Mouse (Mus musculus): ENCODE measurements around the gene Immp2l. TPM values are rescaled to one million over a fixed set of nuclear protein-coding genes. Genes with fewer than 3 reads are reported as not detected.
A peak's percentile ranks its signal among the peaks of the same experiment; 100 is the strongest.

Immp2l gene
- polyA plus RNA-seq (2014; fragmentation: Nextera tagmentation; extraction: Ambion mirVana): 7.4 and 8.6 TPM in 2 replicates

- peak within 1 kb of the TSS; percentile 79 for H3K4me2 ChIP-seq (replicated peaks)
- peak within 1 kb of the TSS; percentile 72 for H3K4me3 ChIP-seq (replicated peaks; ENCODE audit: low read length)
- H3K9me3 ChIP-seq (ENCODE audit: control insufficient read depth, low read length): no peaks in the 10 kb centered on the region
- peak; percentile 90 for DNase-seq (ENCODE audit: low spot score)
- WGBS: 3% methylated on average over 67 of the region's 68 CpGs
- H3K27me3 ChIP-seq (ENCODE audit: control insufficient read depth, insufficient read depth, low read length): no peaks in the 10 kb centered on the region
- H3K27ac ChIP-seq: peak within 1 kb of the TSS; percentile 72; the same call in 1 of the 2 replicates
- ATAC-seq (ENCODE audit: low FRiP score): peak; percentile 97
- H3K36me3 ChIP-seq (replicated peaks; ENCODE audit: control insufficient read depth, insufficient read depth): no peaks in the 10 kb centered on the region
- H3K4me1 ChIP-seq (replicated peaks; ENCODE audit: control insufficient read depth, insufficient read depth, low read length): peaks cover 6% of the 10 kb centered on the region
- peak within 1 kb of the TSS; percentile 89 for H3K9ac ChIP-seq
Measured at GRCm38 (mm10) chr12:41023511-41024421, at the start of gene Immp2l. Gene Immp2l, plus strand, starts transcription at chr12:41024090.

DNA sequence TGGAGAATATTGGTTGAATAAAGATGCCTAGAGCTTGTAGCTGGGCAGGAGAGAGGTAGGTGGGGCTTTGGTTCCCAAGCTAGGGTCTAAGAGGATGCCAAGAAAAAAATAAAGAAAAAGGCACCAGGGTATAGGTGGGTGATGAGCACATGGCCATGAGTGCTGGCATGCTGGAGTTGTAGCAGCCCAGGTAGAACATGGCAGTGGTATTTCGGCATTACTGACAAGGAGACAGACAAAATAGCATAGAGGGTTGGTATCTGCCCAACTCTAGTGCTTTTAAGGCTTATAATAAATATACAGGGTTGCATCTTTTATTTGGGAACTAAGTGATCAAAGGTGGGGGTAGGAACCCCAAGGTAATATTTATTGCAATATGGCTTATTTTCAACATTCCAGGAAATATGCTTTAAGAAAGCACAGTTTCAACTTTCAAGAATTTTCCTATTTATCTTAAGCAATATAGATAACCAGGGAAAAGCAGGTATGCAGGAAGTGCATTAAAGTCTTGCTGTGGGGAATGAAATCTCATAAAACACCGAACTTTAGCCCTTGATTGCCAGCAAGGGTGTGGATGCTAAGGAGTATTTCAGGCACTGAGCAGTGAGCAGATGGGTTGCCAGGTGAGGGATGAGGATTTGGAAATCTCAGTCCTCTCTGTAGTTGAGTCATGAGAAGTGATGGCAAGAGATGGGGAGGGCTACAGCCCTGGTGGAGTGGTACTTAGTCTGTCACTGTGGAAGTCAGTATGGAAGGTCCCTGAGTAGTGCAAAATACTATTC, 45.0 kb upstream of the Immp2l start:
- no peak overlapping the region for H3K4me3 ChIP-seq (replicated peaks; ENCODE audit: low read length)
- no peaks in the 10 kb centered on the region for H3K27me3 ChIP-seq (ENCODE audit: control insufficient read depth, insufficient read depth, low read length)
- no peaks in the 10 kb centered on the region for H3K9me3 ChIP-seq (ENCODE audit: control insufficient read depth, low read length)
- no peak overlapping the region for H3K4me2 ChIP-seq (replicated peaks)
- DNase-seq (ENCODE audit: low spot score) (no peak), ATAC-seq (ENCODE audit: low FRiP score) (no peak)
- no peak overlapping the region for H3K27ac ChIP-seq
- no peaks in the 10 kb centered on the region for H3K36me3 ChIP-seq (replicated peaks; ENCODE audit: control insufficient read depth, insufficient read depth)
- H3K4me1 ChIP-seq (replicated peaks; ENCODE audit: control insufficient read depth, insufficient read depth, low read length): 0 out of 2 replicates have a peak, but pooled peaks cover 3% of the 10 kb centered on the region
- H3K9ac ChIP-seq: no peak overlapping the region
- 88% methylated on average over 2 of the region's 2 CpGs for WGBS

DNA sequence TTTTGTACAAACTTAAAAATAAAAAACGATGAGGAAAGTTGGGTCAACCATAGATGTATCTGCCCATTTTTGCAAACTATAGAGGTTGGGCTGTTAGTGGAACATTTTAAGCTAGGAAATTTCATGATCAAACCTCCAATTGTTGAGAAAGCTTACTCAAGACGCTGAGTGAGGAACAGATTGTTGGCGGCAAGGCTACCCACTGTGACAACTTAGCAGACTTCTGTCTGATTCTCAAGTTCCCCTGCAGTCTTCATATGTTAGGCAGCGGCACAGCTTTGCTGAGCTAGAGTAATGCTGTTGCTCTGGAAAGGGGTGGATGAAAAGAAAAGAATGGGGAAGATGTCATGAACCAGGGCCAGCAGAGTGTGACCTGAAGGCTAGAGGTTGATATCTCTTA, 44.2 kb upstream of the Immp2l start:
- DNase-seq (ENCODE audit: low spot score) (no peak), ATAC-seq (ENCODE audit: low FRiP score) (no peak)
- Histone ChIP-seq H3K27ac (no peak overlapping the region), H3K36me3 (replicated peaks; ENCODE audit: control insufficient read depth, insufficient read depth) (no peaks in the 10 kb centered on the region), H3K4me1 (replicated peaks; ENCODE audit: control insufficient read depth, insufficient read depth, low read length) (0 out of 2 replicates have a peak, but pooled peaks cover 3% of the 10 kb centered on the region), H3K9me3 (ENCODE audit: control insufficient read depth, low read length) (no peaks in the 10 kb centered on the region), H3K4me2 (replicated peaks) (no peak overlapping the region), H3K9ac (no peak overlapping the region), H3K4me3 (replicated peaks; ENCODE audit: low read length) (no peak overlapping the region), H3K27me3 (ENCODE audit: control insufficient read depth, insufficient read depth, low read length) (no peaks in the 10 kb centered on the region)
- WGBS: 66% methylated on average over 4 of the region's 4 CpGs

GRCm38 (mm10) chr12:40980160-40980559, 43.7 kb upstream of the Immp2l start:
- Histone ChIP-seq H3K36me3 (replicated peaks; ENCODE audit: control insufficient read depth, insufficient read depth) (no peaks in the 10 kb centered on the region), H3K9me3 (ENCODE audit: control insufficient read depth, low read length) (no peaks in the 10 kb centered on the region), H3K4me1 (replicated peaks; ENCODE audit: control insufficient read depth, insufficient read depth, low read length) (0 out of 2 replicates have a peak, but pooled peaks cover 3% of the 10 kb centered on the region), H3K9ac (no peak overlapping the region), H3K27ac (no peak overlapping the region), H3K27me3 (ENCODE audit: control insufficient read depth, insufficient read depth, low read length) (no peaks in the 10 kb centered on the region), H3K4me3 (replicated peaks; ENCODE audit: low read length) (no peak overlapping the region), H3K4me2 (replicated peaks) (no peak overlapping the region)
- 81% methylated on average over 3 of the region's 3 CpGs for WGBS
- no peak for DNase-seq (ENCODE audit: low spot score)
- no peak for ATAC-seq (ENCODE audit: low FRiP score)

DNA sequence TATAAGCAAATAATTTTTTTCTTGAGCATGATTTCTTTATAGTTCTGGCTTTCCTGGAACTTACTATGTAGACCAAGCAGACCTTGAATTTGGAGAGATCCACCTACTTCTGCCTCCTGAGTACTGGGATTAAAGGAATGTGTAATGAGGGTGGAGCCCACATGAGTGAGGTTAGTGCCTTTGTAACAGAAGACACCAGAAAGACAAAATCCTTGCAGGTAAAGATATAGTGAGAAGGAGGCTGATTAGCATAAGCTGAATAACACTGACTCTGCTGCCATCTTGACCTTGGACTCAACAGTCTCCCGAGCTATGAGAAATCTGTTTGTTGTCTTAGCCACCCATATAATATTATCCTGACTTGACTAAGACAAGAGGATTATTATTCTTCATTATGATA, 40.9 kb upstream of the Immp2l start:
- ATAC-seq (ENCODE audit: low FRiP score): no peak

DNA sequence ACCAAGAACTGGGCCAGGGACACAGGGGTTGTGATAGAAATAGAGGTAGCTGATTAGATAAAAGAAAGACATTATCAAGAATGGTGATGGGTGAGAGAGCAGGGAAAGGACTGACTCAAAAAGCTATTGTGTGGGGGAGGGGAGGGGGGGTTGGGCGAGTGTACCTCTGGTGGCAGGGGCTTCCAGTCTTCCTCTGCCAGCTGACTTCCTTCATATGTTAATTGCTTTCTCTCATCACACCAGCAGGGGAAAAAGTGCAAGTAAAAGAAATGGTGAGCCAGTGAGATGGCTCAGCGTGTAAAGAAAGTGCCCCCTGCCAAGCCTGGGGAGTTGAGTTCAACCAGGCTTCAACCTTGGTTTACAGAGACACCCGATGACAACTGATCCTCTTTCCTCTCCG, 39.2 kb upstream of the Immp2l start:
- DNase-seq (ENCODE audit: low spot score) (no peak), ATAC-seq (ENCODE audit: low FRiP score) (no peak)
- no peak overlapping the region for H3K4me2 ChIP-seq (replicated peaks)
- H3K27me3 ChIP-seq (ENCODE audit: control insufficient read depth, insufficient read depth, low read length): no peaks in the 10 kb centered on the region
- H3K9me3 ChIP-seq (ENCODE audit: control insufficient read depth, low read length): no peaks in the 10 kb centered on the region
- no peak overlapping the region for H3K9ac ChIP-seq
- H3K4me1 ChIP-seq (replicated peaks; ENCODE audit: control insufficient read depth, insufficient read depth, low read length): 0 out of 2 replicates have a peak, but pooled peaks cover 3% of the 10 kb centered on the region
- H3K27ac ChIP-seq: no peak overlapping the region
- H3K36me3 ChIP-seq (replicated peaks; ENCODE audit: control insufficient read depth, insufficient read depth): no peaks in the 10 kb centered on the region
- WGBS: 15% methylated on average over 4 of the region's 4 CpGs
- H3K4me3 ChIP-seq (replicated peaks; ENCODE audit: low read length): no peak overlapping the region

More for the DNA sequence above, 40.9 kb upstream of the Immp2l start:
- DNase-seq (ENCODE audit: low spot score): no peak
- no peaks in the 10 kb centered on the region for H3K9me3 ChIP-seq (ENCODE audit: control insufficient read depth, low read length)
- whole genome bisulfite sequencing: 68% methylated on average over 1 of the region's 1 CpGs
- no peak overlapping the region for H3K9ac ChIP-seq
- H3K27ac ChIP-seq: no peak overlapping the region
- H3K4me3 ChIP-seq (replicated peaks; ENCODE audit: low read length): no peak overlapping the region
- H3K4me1 ChIP-seq (replicated peaks; ENCODE audit: control insufficient read depth, insufficient read depth, low read length): 0 out of 2 replicates have a peak, but pooled peaks cover 3% of the 10 kb centered on the region
- H3K36me3 ChIP-seq (replicated peaks; ENCODE audit: control insufficient read depth, insufficient read depth): no peaks in the 10 kb centered on the region
- no peak overlapping the region for H3K4me2 ChIP-seq (replicated peaks)
- no peaks in the 10 kb centered on the region for H3K27me3 ChIP-seq (ENCODE audit: control insufficient read depth, insufficient read depth, low read length)

- ATAC-seq (ENCODE audit: low FRiP score) (no peak), DNase-seq (ENCODE audit: low spot score) (no peak)
- H3K4me2 ChIP-seq (replicated peaks): no peak overlapping the region
- WGBS: 74% methylated on average over 4 of the region's 4 CpGs
- H3K4me1 ChIP-seq (replicated peaks; ENCODE audit: control insufficient read depth, insufficient read depth, low read length): 0 out of 2 replicates have a peak, but pooled peaks cover 3% of the 10 kb centered on the region
- no peak overlapping the region for H3K9ac ChIP-seq
- H3K36me3 ChIP-seq (replicated peaks; ENCODE audit: control insufficient read depth, insufficient read depth): no peaks in the 10 kb centered on the region
- H3K27me3 ChIP-seq (ENCODE audit: control insufficient read depth, insufficient read depth, low read length): no peaks in the 10 kb centered on the region
- H3K9me3 ChIP-seq (ENCODE audit: control insufficient read depth, low read length): no peaks in the 10 kb centered on the region
- no peak overlapping the region for H3K4me3 ChIP-seq (replicated peaks; ENCODE audit: low read length)
- H3K27ac ChIP-seq: no peak overlapping the region
Measured at GRCm38 (mm10) chr12:40985791-40986190, 38.1 kb upstream of the Immp2l start.

DNA sequence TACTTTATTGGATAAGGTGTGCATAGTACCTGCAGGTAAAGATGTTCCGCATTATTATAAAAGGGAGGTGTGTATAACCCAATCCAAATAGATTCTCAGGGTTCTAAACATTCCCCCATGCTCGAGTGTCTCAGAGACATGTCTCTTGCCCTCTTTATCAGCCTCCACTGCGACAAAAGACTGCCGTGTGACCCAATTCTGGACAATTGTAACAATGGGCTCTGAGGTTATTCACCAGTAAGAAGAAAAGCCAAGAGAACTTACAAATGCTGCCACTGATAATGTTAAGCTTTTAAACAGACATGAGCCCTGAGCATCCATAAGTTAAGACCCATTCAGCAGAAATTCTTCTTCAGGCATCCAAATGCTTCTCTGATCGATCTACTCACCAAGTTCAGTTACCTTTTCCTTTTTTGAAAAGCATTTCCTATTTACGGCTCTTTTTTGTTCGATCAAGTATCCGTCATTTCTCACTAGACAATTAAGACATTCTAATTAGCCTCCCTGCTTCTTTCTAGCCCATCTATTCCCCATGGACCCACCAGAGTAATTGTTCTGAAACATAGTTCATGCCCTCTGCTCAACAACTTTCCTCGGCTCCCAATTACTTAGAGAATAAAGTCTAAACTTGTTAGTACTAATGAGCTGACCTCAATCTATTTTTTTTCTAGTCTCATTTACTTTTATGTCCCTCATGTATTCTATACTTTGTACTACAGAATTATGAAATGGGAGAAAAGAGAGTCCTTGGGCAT, 35.4 kb upstream of the Immp2l start:
- H3K36me3 ChIP-seq (replicated peaks; ENCODE audit: control insufficient read depth, insufficient read depth): no peaks in the 10 kb centered on the region
- 65% methylated on average over 9 of the region's 9 CpGs for WGBS
- no peaks in the 10 kb centered on the region for H3K27me3 ChIP-seq (ENCODE audit: control insufficient read depth, insufficient read depth, low read length)
- H3K4me3 ChIP-seq (replicated peaks; ENCODE audit: low read length): no peak overlapping the region
- no peak overlapping the region for H3K27ac ChIP-seq
- DNase-seq (ENCODE audit: low spot score): no peak
- ATAC-seq (ENCODE audit: low FRiP score): no peak
- H3K4me2 ChIP-seq (replicated peaks): no peak overlapping the region
- H3K9ac ChIP-seq: no peak overlapping the region
- H3K9me3 ChIP-seq (ENCODE audit: control insufficient read depth, low read length): no peaks in the 10 kb centered on the region
- H3K4me1 ChIP-seq (replicated peaks; ENCODE audit: control insufficient read depth, insufficient read depth, low read length): no peaks in the 10 kb centered on the region

All from hindbrain, embryonic 14.5 days (tissue).